Mouse (Mus musculus) testis, postnatal 14 days (tissue): ENCODE measurements around the gene Cers5.
"Not testable (repeated sequence)": the region's sequence is repeated elsewhere in the genome, so short reads cannot be mapped to it uniquely, and the experiment has no call there.

Experiments used
- DNase-seq: peaks from one replicate; pipeline ENCODE4 v3.0.0; 2021; ENCODE audit warnings: low spot score

Gene Cers5

DNA sequence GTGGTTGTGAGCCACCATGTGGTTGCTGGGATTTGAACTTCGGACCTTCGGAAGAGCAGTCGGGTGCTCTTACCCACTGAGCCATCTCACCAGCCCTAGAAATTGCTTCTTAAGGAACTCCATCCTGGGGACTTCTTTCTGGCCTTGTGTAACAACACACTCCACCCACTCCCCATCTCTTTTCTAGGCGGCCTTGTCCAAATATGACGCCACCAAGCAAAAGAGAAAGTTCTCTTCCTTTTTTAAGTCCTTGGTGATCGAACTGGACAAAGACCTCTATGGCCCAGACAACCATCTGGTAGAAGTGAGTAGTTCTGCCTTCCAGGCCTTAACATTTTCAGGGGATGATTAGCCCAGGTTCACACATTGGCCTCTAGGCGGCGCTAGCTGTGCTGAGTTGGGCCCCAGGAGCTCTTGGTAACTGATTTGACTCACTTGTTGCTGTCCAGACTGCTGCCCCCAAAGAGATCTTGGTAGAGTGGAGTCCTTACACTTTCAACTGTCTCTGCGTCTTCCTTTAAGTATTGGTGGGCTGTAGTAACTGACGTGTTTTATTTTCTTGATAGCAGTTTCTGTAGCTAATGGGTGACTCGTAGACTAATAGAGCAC, 67.1 kb downstream of the Cers5 start, which contains the start of gene Gm17349:
Gene Gm17349 (minus strand): TSS at position 51 of the 609 bp plus-strand sequence.
- no peak for DNase-seq

- no peak for DNase-seq
Observed at GRCm38 (mm10) chr15:99704881-99705280, 67.8 kb downstream of the Cers5 start.

DNA sequence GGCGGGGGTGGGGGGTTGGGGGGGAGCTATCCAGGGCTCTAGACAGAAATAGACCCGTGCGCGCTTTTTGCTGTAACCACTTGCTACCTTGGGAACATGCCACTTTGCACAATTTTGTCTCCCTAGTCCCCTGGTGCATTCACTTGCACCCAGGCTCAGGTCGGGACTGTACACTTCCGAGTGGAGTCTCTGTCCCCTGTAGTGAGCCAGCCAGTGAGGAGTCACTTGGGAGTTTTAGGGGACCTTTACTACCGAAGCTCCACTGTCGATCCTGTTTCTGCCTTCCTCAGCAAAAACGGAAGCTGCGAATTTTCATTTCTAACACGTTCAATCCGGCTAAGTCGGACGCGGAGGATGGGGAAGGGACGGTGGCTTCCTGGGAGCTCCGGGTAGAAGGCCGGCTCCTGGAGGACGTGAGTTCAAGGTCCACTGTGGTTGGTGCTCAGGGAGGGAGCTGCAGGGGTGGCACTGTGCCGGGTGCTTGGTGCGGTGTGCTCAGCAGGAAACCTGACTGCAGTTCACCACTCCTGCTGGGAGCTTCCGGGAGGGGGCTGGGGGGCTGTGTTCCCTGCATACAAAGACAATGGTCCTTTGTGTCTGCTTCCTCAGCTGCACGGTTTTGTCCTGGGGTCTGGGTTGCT, 68.5 kb downstream of the Cers5 start:
- DNase-seq = no peak

DNA sequence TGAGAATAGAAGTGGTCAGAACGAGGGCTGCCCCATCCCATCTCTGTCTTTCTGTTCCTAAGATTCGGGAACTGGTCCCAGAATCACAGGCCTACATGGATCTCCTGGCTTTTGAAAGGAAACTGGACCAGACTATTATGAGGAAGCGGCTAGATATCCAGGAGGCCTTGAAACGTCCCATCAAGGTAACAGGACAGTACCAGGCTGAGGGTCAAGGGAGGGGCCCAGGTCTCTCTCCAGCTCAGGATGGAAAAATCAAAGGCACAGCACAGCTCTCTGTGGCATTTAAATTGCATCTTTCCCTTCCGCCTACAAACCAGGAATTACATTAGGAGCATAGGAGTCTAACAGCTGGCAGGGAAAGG, 69.0 kb downstream of the Cers5 start:
- no peak for DNase-seq

GRCm38 (mm10) chr15:99703104-99703503, 69.6 kb downstream of the Cers5 start:
- DNase-seq = no peak

DNA sequence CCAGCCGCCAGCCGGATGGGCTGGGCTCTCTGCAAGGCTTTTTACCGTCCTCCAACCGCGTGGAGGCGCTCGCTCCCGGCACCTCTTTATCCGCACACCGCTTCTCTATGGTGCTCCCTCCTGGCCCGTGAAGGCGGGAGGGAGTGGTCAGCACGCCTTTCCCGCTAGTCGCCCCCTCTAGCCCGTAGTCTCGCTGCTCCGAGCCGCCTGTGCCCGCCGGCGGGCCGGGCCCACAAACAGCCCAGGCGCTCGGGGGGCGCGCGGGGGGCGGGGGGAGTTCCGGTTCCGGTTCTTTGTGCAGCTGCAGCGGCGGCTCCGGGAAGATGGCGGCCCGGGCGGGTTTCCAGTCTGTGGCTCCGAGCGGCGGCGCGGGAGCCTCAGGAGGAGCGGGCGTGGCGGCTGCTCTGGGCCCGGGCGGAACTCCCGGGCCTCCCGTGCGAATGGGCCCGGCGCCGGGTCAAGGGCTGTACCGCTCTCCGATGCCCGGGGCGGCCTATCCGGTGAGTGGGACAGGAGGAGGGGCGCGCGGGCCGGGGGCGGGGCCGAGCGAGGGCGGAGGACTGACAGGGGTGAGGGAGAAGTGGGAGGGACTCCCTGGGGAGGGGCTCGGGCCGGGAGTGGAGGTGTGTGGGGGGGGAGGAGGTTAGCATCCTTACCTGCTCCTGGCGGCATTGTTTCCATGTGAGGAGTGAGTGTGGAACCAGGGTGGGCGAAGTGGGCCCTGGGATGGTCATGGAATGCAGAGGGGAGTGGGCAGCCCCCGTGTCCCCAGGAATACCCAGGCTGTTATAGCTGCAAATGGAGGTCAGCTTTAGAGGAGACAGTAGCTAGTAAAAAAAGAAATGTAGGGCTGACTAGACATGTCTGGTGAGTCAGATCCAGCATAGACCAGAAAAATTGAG, 70.4 kb downstream of the Cers5 start, which contains the start of gene Smarcd1:
Gene Smarcd1 (plus strand): TSS at position 131 of the 902 bp plus-strand sequence.
- peak; percentile 96 for DNase-seq

DNA sequence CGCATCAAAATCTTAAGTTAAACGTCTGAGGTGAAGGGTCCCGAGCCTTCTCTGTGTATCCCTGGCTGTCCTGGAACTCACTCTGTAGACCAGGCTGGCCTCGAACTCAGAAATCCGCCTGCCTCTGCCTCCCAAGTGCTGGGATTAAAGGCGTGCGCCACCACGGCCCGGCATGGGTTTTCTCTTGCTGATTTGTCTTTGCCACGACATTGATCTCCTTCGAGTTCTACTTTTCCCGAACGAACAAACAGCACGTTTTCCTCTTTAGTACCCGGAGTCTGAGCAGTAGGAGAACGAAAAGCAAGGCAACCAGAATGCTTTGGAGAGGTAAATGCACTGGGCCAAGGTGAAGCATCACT, 71.1 kb downstream of the Cers5 start:
- not testable (repeated sequence) for DNase-seq

GRCm38 (mm10) chr15:99700219-99701106, 72.2 kb downstream of the Cers5 start:
- DNase-seq = no peak

- no peak for DNase-seq
Observed at GRCm38 (mm10) chr15:99699715-99700114, 73.0 kb downstream of the Cers5 start.

GRCm38 (mm10) chr15:99698533-99699085, 74.1 kb downstream of the Cers5 start:
- DNase-seq = no peak

DNA sequence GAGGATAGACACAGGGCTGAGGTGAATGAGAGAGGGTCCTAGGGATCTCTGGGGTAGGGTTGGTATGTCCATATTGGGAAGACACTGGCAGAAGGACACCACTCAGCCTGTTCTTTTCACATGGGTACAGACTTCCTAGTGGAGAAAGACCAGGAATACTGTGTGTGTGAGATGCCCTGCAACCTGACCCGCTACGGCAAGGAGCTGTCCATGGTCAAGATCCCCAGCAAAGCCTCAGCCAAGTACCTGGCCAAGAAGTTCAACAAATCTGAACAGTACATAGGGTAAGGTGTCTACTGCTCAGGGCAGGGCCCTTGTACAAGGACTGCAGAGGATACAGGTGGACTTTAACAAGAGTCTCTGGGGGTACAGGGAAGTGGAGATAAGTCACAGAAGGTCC, 75.4 kb downstream of the Cers5 start:
- no peak for DNase-seq

- DNase-seq = no peak
Observed at GRCm38 (mm10) chr15:99691976-99692375, 80.7 kb downstream of the Cers5 start.

GRCm38 (mm10) chr15:99690924-99691323, 81.8 kb downstream of the Cers5 start:
- no peak for DNase-seq

DNA sequence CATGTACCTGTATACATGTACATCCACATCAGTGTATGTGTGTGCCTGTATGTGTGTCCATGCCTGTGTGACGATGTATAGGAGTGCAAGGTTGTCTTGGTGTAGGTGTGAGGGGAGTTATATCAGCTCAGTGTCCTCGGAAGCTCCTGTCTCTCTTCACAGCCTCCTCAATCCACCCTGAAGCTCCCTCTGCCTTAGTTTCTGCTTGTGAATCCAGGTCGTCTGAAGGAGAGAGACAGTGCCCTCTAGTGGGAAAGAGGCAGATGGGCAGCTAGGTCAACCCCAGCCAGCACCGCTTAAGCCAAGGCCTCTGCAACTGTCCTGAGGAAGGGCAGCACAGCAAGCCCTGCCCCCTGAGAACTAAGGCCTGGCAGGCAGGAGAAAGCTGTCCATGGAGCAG, 84.0 kb downstream of the Cers5 start:
- DNase-seq = no peak
